Mouse (Mus musculus): ENCODE results near the gene Fbxw4.

DNA sequence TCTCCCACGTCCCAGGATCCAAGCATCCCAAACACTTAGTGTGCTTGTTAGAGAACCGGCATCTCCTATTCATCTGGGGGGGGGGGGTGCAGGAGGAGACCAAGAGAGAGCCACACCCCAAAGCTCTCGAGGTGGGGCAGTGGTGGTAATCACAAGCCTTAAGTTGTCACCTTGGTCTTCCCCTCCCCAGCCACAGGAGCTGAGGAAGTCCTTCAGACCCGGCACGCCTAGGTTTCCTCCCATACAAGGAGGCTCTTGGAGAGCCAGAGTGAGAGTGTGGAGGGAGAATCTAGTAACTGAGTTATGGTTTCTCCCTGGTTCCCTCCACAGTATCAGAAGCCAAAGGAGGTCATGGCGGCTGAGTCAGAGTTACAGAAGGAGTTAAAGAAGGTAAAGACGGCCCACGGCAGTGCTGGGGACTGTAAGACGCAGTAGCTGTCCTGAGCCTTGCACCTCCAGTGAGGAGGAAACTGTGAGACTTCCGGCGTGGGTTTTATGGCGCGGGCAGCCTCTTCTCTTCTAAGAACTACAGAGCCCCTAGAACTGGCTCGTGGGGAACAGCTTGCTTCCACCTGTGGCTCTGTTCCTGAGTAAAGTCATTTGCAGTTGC is 82.9 kb downstream of the Fbxw4 start:
- TF ChIP-seq CTCF (IDR thresholded peaks at IDR 0.05; ENCODE audit: low read depth, low read length) (no peak), POLR2A (IDR thresholded peaks at IDR 0.05; ENCODE audit: insufficient read depth, low read length) (no peak), EP300 (IDR thresholded peaks at IDR 0.05; ENCODE audit: insufficient read depth, low read depth, low read length) (no peak)
